Mouse (Mus musculus) spleen, postnatal 10 days (tissue): ENCODE measurements around the gene Tsc22d3.
"Not testable (repeated sequence)": the region's sequence is repeated elsewhere in the genome, so short reads cannot be mapped to it uniquely, and the experiment has no call there.

ENCODE experiments used
- DNase-seq, 2 experiments: peaks; one replicate each; pipeline ENCODE4 v3.0.0; 2021 to 2022; ENCODE audit warnings: low spot score in 2 of 2

Tsc22d3 gene

DNA sequence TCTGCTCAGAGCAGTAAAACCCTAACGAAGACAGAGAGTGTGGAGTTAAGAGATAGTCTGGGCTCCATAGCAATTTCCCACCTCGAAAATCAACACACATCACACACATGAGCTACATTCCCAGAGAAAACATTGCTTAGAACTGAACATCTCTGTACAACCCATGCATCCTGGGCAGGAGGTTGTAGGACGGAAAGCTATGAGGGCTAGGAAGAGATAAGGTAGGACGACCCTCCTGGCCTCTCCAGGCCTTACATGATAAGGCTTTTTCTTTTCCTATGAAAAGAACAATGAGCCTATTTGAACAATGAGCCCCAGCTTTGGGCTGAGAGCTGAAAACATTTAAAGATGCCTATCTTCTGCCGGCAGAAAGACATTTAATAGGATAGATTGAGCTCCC is 69.8 kb downstream of the Tsc22d3 start:
- DNase-seq = no peak

DNA sequence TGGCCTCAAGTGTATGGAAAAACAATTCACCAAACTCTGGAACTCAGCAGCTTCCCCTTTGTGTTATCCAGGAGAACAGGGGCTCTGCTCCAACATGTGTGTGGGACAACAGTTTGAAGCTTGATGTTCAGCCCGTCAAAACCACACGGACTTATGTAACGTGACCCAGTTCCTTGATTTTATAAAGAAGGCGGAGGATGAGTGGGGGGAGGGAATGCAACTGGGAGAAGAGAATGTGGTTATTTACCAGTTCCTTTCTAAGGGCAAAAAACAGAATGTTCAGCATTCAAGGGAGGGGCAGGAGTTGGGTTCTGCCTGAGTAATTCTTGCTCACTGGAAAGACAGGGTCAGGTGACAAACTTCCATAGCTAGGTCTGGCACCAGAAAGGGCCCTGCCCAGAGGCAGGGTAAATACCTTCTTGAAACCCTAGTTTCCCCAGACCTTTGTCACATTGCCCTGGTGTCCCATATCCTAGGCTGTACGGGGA is 71.3 kb downstream of the Tsc22d3 start:
- no peak for DNase-seq

DNA sequence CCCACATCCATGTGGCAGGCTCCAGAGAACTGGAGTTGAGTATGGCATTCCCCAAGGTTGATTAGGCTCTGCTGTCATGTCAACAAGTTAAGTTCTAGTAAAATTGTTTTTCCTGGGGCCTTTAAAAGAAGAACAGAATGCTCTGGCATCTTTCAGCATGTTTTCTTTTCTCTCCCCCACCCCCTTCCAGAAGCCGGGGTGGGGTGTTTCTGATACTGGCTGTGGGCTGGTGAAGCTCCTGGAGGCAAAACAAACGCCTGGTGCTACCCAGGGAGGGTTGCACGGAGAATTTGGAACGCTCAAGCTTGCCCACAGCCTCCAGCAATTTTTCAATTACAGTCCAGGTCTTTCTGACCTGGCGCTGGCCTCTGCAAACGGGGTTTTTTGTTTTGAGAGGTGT is 73.2 kb downstream of the Tsc22d3 start:
- DNase-seq = no peak

DNA sequence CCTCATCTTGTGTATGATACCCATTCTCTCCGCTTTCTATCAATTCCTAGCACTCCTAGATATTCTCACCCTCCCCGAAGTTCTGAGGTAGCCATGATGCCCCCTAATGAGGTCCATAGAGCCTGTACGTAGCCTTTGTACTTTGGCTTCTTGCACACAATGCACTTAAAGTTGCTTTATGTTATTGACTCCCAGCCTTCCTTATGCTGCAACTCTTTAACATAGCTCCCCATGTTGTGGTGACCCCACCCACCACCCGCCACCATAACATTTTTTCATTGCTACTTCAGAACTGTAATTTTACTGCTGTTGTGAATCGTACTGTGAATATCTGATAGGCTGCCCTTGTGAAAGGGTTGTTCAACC is 74.2 kb downstream of the Tsc22d3 start:
- DNase-seq = no peak

DNA sequence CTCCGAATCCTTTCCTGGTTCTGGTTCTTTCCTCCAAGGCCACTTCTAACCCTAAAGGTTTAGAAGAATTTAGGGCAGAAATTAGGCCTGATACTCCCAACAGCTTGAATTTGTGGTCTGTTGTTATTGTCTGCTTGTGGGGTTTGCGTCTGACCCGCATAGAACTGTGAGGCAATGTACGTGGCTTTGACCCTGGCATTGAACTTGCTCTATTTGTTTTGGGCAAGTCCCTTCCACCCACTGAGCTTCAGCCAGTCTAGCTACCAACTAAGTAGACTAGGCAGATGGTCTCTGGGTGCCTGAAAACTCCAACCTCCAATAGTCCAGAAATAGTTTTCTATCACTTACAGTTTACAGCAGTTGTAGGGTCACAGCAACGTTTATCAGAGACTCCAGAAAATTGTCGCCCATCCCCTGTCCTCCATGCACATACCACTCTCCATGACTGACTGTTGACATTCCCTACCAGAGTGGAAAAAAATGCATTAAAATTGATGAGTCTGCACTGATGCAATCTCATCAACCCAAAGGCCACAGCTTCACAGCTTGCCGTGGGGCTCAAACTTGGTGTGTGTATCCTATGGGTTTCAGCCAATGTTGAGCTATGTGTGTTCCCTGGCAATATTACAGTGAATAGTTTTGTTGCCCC is 74.7 kb downstream of the Tsc22d3 start:
- DNase-seq = no peak

DNA sequence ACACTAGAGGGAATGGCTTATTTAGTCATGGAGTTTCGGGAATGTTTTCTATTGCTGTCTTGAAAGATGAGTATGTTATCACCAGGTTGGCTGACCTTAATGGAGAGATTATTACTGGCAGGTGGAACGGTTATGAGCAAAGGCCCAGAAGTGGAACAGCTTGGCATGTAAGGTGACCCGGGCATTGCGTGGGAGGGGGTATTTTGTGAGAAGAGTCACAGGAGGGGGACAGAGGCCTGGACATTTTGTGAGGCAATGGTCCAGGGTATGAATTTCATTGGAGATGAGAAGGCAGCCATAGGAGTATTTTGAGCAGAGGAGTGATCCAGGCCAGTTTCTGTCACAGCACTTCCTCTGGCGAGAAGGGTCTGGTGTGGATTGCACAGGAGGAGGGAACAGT is 76.2 kb downstream of the Tsc22d3 start:
- DNase-seq = no peak

DNA sequence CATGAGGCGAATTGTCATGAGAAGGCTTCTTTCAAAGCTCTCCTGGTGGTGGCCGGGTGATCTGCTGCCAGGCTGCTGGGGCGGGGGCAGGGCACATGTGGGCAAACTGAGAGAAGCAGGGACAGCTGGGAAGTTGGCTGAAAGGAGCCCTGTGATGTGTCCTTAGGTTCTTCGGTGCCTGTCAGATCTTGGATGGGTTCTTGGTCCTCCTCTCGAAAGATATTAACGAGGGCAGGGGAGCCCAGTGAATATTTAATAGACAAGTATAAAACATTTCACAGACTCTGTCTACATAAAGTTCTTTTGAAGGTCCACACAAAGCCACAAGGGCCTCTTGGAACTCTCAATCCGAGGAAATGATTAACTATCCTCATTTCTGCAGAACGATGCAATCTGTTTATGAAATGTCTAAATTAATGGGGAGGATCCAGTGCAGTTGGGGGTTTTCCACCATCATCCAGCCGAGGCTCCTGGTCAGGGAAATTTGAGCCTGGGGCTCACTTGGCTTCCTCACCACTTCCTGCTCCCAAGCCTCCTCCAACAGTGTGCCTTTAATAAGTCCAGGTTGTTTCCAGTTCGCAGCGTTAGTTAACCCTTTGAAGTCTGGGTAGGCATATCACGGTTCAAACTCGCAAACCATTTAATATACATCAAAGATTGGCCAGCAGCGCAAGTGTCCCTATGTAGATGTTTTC is 78.2 kb downstream of the Tsc22d3 start:
- DNase-seq = peak in 1 of 2 experiments; percentile 50

DNA sequence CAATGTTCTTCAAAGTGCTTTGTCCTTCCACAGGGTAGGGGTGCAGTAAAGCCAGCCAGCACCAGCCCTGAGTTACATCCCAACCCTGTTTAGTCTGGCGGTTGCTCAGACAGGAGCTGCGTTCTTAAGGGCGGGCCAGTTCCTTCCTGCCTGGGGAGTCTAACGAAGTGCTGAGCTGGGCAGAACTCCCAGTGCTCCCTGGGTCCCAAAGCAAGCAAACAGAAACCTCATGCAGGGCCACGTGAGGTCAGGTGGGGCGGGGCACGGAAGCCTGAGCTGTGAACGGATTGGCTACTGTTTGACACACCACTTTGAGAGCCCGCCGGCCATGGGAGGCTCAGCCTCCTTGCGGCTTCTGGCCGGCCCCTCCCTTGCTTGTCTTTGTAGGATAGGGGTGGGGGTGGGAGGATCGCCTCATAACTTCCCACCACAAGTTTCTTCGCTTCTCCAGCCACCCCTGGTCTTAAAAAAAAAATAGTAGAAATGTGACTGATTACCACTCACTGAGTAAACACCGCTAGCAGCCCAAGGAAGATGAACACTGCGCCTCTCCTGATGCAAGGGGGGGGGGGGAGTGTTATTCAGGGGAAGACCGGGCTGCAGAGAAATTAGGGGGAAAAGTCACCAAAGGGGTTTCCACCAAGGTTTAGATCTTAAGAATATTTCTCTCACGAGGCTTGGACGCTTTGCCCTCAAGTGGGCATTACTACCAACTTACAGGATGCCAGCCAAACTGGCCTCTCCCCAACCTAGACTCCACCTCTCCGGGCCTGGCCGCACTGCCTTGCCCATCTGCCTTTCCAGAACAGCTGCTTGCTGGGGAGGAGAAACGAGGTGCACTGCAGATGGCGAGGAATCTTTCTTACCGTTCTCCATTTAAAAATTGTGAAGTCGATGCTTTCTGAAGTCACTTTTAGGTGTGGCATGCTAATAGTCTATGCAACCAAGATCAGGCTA is 80.0 kb downstream of the Tsc22d3 start:
- DNase-seq = peak; percentile 57 to 85

DNA sequence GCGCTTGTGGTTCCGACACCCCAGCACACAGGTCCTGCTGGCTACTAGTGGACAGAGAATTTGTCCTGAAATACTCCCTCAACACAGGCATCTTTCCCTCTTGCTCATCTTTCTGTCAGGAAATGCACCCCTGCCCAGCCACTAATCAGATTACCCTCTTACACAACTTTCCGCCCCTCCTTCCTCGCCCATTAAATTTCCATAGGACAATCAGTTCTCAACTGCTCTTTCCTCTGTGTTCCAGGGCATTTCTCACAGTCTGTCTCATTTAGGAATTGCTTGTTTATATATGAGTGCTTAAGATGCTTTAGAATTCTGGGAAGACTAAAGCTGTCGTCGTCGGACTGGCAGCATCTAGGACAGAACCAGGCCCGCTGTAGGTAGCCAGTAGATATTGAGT is 82.1 kb downstream of the Tsc22d3 start:
- no peak for DNase-seq

DNA sequence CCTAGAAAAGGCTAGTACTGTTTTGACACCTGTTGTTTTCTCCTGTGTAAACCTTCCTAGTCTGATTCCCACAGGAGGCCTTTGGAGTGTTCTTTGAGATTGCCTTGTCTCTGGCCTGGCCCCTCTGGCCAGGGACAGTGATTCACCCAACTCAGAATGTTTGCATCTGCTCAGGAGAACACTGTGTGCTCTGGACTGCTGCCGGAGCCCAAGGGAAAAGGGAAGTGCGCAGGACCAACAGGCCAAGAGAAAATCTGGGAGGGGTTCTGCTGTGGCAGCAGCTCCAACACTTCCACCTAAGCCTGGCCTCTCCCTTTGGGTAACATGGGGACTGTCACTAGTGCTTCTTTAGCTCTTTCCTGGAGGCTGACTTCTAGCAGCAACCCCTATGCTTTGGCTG is 87.1 kb downstream of the Tsc22d3 start:
- no peak for DNase-seq

DNA sequence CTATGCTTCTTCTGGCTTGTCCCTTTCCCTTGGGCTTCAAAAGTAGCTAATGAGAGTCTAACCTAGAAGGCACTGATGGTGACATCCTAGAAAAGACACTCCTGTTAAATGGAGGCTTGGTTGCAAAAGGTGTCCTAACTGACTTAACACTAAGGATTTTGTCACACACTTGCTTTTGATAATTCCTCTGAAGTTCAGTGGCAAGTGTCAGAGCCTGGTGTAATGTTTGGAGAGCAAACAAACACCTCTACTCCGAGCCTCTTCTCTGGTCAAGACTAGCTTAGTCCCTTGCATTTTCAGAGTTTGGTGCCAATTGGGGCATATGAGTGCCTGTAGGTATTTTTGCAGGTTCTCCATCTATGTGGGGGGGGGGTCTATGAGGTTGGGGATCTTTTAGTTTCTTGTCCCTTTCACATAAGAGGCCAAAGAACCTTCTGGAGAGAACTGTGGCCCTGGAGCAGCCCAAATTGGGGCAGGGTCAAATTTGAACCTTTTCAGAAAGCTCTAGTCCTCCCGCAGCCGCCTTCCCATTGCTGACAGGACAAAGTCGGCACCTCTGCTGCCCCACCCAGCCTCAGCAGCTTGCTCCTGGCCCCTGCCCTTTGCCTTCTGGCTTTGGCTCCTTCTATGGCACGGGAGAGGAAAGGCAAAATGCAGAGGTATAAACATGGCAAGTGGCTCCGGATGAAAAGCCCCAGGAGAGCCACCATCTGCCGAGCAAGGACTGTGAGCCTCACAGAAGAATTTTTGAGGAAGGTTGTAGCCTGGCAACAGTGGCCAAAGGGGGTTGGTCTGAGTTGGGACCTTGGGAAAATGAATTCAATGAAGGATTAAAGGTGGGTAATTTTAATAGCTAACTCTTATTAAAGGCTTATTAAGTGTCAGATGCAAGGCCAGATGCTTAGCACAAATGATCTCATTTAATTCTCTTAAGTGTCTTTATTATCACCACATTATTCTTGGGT is 88.5 kb downstream of the Tsc22d3 start:
- no peak for DNase-seq

DNA sequence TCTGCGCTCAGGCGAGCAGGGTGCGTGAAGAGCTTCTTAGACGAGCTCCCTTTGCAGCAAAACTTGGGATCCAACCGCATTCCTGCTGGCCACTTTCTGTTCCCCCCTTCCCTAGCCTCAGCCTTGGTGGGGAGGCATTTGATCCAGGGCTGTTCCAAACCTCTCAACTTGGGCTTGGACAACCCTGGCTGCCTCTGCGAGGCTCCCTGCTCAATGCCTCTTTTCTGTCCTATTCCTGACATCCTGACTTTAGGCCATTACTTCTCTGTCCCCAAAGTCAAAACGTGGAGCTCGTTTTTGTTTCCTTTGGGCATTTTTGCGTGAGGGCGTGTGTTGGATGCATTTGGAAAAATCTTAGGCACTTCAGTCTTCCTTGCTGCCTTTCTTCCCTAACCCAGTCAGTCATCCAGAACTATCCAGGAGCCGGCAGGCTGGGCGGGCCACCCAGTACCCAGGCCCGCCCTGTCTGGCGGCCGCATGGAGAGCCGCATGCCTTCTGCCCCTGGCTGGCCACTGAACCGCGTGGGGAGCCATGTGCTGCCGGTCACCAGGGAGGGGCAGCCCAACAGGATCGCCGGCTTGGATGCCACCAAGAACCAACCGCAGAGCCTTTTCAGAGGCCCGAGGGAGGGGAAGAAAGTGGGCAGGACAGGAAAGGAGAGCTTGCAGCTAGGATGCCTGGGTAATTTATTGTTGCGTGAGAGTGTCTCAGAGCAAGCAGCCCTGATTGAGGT is 89.6 kb downstream of the Tsc22d3 start:
- DNase-seq = peak in 1 of 2 experiments; percentile 29

DNA sequence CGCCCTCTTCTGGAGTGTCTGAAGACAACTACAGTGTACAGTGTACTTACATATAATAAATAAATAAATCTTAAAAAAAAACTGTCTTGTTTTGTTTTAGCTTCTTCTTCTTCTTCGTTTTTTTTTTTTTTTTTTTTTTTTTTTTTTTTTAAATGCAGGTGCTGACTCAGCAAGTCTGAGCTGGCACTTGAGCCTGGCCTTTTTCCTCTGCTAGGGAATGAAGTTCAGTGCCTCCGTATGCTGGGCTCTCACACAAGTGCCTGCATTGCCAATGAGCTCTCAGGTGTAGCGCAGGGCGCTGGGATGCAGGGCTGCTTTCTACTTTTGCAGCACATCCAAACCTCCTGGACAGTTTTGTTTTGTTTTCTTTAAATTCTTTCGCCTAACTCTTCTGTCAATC is 90.6 kb downstream of the Tsc22d3 start:
- no peak for DNase-seq

DNA sequence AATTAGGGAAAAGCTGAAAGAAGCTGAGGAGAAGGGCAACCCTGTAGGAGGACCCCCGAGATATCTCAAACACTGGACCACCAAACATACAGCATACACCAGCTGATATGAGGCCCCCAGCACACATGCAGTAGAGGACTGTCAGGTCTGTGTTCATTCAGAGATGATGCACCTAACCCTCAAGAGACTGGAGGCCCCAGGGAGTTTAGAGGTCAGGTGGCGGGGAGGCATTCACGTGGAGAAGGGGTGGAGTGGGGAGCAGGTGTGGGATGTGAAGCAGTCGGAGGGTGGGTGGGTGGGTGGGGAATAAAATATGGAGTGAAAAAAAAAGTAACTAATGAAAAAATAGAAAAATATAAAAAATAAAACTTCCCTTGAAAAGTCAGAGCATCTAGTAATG is 91.7 kb downstream of the Tsc22d3 start:
- not testable (repeated sequence) for DNase-seq

DNA sequence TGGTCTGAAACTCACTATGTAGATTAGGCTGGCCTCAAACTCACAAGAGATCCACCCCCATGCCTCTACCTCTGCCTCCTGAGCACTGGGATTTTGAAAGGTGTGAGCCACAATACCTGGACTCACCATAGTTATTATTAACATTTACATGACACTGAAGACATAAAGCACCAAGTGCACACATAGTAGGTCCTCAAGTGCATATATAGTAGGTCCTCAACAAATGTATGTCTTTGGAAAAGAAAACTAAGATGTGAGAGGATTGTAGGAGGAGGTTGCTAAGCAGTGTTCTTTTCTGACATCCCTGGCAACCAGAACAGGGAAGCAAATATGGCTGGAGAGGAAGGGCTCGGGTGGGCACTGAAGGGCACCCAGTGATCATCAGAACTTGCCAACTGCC is 93.1 kb downstream of the Tsc22d3 start:
- no peak for DNase-seq

DNA sequence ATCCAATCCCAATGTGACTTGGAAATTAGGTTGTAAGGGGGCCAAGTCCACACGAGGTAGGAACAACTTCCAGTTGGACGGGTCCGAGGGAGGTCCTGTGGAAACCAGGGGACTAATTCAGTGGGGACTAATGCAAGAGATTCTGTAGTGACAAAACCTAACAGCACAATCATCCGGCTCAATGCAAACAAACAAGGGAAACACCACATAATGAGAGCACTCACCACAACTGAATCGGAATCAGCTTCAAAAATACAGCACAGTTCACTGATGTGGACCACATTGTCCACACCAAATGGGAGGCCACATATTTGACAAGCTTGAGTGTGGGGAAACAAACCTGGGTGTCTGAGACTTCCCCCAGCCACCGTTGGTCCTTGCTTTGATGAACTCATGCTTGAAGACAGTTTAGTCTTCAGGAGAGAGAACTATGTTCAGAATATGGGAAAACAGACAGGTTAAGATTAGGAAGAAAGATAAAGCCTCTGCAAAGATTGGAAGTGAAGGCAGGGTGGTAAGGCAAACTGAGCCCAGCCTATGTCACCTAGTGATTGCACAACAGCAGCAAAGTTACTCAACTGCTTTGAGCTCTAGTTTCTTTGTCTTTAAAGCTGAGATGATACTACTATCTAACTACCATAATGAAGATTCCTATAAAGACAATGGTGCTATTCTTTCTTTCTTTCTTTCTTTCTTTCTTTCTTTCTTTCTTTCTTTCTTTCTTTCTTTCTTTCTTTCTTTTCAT is 93.9 kb downstream of the Tsc22d3 start:
- no peak for DNase-seq

DNA sequence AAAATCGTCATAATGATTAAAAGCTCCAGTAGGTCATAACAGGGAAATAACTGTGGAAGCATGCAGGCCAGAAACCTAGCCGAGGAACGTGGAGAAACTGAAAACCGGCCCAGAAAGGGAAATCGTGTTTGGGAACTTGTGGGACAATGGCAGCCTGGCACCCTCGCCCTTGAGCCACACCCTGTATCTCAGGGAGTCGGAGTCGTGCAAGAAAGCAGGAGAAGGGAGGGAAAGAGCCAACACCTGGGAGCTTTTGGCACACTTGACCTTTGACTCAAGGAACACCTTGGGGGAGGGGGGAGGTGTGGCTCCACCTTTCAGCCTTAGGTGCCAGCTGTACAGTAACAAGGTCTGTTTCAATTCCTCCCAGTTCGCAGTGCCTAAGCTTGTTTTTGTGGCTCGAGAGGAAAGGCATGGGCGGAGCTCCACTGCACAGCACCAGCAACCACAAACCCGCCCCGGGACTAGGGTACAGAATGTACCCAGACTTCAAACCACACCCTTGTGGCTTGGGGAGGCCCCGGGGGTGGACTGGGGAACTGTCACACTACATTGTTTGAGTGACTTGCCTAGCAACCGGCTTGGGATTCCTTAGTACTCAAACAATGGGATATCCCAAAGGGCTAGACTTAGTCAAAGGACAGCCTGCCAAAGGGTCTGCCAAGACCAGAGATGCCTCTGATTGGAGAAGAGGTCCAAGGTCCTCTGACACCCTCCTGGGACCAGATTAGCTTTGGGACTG is 94.8 kb downstream of the Tsc22d3 start:
- peak; percentile 40 to 84 for DNase-seq

DNA sequence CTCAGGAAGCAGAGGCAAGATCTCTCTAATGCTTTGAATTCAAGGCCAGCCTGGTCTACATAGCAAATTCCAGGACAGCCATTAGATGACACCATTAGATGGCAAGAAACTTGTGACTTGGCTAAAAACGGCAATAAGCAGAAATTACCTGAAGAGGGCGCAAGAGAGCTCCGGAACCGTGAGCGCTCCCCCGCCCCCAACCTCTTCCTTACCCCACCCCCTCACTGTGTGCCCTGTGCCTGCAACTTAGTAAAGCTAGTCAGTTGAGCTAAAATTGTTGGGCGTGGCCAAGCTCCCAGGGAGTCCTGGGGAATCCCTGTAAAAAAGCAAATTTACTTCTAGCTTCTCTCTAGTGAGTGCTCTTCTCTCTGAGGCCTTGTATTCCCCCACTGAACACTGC is 96.6 kb downstream of the Tsc22d3 start:
- peak in 1 of 2 experiments; percentile 72 for DNase-seq
